Mouse (Mus musculus) R1 (cell line): Measurements from ENCODE around the gene Cbx4.
A peak's percentile ranks its signal among the peaks of the same experiment; 100 is the strongest.

Source experiments
- DNase-seq: peaks from one replicate; pipeline ENCODE4 v3.0.0-alpha.2; 2018; ENCODE audit warnings: low read depth, low spot score

Cbx4 gene

DNA sequence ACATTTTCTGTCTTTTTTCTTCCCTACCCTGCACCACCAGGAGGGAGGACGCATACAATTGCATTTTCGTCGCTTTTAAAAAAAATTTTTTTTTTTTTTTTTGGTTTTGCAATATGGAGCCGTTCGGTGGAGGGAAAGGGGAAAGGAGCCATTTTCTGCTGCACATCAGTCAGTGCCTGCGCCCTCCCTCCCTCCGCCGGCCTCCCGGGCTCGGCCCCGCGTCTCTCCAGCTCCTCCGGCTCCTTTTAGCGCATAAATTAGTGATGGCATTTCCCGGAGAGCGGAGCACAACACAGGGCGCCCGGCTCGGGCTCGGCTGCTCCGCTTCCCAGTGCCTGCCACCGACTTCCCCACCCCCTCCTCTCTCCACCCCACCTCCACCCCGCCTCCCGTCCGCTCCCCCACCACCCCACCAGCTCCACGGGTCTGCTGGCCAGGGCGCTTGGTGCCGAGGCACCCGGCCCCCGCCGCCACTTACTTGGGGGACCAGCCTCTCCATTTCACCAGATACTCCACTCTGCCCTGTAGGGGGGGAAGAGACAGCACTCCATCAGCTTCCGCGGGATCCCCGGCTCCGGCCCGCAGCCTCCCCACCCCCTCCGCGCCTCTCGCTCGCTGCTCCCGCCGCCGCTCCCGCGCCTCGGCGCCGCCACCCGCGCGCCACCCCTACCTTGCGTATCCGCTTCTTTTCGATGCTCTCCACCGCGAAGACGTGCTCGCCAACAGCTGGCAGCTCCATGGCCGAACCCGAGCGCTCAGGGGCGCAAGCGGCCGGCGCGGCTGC, 550 bp downstream of the Cbx4 start:
- DNase-seq = peak; percentile 80

DNA sequence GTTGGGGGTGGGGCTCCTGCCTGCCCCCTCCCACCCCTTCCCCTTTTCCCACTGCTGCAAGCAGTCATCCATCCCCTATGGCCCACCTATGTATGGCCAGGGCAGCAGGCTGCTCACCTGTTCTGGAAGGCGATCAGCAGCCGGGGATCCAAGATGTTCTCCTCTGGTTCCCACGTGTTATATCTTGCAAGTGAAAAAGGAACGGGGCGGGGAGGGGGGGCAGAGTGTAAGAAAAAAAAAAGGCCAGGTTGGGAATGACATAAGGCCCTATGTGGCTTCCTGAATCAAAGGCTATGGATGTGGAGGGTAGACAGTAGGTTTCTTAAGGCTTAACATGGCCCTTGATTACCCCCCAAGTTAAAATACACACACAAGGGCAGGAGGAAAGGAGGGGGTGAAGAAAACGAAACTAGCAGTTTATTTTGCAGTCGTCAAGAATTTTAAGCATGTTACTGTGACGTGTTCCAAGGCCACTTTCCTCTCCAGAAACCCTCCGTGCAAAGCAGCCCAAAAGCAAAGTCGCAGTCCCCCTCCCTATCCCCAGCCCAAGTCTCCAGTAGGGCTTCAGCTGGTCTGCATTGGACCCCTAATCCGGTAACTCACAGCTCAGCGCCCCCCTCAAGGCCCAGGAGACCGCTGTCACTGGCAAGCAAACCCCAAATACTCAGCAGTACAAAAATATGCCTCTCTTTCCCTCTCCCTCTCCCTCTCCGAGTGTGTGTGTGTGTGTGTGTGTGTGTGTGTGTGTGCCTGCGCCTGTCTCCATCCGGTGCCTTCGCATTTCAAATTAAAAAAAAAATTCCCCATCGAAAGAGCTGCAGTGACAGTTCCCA, 1.4 kb downstream of the Cbx4 start:
- DNase-seq = no peak

DNA sequence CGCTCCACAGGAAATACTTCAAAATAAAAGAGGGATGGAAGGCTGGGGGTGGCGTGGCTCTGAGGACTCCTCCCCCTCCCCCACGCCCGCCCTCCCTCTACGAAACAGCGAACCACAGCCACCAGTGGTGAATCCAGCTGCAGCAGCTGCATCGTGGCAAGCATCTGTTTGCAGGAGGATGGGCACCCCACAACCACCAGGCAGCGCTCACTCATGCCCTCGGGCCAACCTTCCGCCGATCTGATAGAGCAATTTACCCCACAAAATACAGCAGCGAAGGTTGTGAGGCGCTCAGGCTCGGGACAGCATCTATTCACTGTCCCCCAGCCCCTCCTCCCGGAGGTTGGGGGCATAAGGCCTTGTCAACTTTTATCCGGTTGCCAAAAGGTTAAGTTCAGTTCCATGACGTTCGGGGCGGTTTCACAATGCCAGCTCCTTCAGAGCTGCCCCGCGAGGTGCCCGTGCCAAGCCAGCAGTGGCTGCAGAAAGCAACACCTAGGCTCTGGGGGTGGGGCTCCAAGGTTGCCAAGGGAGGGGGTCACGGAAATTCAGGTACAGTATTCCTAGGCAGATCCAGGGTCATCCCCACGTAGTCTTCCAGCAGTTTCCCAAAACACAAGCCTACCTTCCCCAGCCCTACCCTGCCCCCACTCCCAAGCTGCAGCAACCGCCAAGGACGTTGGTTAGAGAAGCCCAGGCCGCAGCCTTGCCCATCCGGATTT, 2.1 kb downstream of the Cbx4 start:
- no peak for DNase-seq

DNA sequence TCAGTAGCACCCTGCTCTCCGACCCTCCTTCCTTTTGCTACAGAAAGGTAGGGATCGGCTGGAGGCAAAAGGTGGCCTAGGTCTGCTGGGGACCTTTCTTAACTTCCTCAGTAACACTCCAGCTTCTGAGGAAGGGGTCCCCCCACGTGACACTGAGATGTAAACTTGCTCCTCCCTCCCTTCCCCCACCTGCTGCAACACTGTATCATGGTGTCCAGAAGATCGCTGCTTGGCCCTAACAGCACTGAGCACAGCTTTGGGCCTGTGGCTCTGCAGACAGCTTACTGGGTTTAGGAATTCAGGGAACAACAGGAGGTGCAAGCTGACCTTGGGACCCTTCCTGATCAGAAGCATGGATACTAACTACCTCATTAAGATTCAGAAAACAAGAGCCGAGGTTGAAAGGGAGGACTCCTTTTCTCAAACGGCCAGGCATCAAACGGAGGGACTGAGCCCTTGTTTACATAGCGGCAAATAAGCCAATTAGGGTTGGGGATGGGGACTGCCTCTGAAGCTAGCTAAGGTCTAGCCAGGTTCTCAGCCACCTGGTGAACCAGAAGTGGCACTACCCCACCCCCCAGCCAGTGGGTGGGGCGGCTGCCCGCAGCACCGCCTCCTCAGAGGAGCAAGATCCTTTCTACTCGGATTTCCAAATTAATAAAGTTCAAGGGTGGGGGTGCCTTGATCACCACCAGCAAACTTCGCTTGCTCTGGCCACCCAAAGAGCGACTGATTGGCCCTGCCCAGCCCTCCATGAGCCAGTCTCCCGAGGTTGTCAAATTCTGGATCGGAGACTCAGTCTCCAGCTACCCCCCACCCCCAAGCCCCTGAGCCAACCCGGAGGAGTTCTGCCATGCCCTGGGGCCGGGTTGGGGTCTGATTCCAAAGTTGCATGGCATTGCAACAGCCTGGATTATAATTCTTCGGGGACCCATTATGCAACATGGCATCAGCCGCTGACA, 3.1 kb downstream of the Cbx4 start:
- peak; percentile 52 for DNase-seq

DNA sequence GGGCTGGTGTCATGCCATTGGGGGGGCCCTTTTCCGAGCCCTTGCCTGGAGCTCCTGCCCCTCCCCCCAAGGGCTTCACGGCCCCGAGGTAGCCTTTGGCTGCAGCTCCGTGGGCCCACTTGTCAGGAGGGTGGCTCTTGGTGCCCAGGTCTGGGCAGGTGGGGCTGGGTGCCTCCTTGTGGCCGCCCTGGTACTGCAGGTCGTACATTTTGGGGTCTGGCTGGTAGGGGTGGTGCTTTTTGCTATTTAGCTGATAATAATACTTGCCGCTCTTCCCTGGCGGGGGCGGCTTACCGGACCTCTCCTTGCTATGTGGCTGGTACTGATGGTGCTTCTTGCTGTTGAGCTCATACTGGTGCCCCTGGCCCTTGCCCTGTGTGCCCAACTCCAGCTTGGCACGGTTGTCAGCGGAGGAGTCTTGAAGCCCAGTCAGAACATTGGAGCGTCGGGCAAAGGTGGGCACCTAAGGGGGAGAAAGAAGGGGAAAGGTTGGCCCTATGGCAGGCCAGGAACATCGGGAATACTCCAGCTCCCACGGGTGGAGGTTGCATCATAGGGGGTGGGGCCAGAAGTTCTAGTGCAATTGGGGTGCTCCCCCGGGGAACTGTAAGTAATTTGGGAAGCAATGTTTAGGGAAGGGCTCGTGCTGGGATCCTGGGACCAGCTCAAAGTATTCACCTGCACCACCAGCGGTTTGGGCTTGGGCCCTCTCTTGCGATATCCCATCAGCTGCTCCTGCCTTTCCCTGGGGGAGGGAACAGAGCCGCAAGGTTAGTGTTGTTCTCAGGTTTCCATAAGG, 4.0 kb downstream of the Cbx4 start:
- peak; percentile 43 for DNase-seq

DNA sequence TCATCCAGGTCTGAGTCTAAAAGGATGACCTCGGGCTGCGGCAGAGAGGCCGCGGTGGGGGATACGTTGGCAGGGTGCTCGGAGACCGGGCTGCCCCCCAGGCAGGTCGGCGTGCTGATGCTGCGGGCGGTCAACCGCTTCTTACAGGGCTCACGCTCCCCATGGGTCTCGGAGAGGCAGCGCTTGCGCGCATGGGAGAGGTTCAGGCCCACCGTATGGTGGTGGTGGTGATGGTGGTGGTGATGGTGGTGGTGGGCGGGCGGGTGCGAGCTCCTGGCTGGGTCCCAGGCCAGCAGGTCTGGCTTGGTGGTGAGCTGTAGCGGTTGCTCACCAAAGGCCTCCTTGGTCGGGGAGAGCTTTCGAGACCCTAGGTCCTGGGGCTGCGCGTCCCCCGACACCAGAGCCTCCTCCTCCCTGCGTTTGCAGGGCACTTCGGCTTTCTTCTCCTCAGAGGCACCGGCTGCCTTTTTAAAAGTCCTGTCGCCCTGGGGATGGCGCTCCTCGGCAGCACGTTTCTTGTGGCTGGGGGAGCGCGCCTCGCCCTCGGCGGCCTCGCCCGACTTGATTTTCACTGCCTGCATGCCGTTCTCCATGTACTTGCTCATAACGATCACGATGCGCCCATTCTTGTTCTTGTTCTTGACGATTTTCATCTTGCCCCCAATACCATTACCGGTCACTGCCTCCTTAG, 4.7 kb downstream of the Cbx4 start:
- DNase-seq = no peak

DNA sequence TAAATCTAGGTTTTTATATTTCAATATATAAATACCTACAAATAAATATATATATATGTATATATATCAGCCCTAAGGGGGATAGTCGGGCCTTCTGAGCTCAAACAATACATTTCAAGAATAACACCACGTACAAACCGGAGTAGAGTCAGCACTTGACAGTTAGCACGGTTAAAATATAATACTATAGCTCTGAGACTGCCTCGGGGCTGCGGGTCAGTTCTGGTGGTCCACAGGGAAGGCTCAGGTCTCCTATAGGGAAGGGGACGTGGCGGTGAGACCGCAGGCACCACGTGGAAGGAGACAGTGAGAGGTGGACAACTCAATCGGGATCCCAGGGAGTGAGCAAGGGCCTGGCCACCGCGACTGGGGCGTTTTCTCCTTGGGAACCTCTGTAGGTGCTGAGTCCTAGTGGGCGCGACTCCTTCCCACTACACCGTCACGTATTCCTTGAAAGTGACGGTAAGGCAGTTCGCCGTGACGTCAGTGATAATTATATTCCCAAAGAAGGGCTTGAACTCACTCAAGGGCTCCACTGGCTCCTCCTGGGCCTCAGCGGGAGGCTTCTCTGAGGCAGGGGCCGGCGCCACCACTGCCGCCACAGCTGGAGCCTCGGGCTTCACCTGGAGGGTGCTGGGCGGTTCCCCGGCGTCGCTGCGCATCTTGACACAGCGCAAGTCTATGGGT, 5.4 kb downstream of the Cbx4 start:
- DNase-seq = no peak

DNA sequence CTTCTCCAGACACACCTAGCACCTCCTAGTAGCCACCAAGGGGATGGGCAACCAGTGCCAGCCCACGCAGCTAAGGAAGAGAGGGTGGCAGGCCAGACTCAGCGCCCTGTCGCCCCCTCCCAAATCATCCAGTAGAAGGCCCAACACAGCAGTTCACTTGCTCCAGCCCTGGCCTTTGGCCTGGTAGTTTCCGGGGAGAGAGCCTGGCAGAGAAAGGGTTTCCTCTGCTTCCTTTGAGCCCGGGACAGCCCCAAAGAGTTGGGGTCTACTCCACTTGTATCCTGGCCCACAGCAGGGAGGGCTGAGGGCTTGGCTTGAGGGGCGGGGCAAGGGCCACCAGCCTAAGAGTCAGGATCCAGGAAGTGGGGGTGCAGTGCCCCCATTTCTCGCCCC, 6.6 kb downstream of the Cbx4 start:
- DNase-seq = no peak

DNA sequence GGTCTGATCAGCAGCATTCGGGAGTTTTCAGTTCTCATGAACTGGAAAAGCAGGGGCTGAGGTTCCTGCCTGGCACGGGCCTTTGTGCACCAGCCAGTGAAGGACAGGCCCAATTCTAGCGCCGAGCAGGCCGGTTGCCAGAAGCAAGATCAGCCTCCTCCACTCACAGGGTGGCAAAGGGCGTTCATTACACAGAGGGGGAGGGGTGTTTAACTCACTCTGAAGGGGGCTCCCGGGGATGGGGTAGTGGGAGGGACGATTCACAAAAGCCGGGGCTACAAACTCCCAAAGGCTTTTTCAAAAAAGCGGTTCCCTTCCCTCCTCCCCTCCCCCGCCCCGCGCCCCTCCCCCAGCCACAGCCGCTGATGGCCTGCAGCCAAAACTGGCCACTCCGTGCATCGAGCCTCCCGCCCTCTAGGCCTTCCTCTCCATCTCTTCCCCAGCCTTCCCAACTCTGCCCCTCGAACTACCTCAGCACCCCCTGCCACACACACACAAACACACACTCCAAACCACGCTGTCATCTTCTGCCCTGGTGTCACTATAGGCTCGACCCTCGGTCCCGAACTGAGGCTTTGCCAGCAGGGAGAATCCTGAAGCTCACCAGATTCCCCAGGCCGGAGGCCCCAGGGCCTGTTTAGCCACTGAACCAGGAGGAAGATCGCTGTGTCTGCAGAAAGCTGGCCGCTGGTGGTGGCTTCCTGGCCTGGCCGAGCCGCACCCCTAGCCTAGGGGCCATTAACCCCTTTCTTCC, 7.2 kb downstream of the Cbx4 start:
- DNase-seq = no peak

DNA sequence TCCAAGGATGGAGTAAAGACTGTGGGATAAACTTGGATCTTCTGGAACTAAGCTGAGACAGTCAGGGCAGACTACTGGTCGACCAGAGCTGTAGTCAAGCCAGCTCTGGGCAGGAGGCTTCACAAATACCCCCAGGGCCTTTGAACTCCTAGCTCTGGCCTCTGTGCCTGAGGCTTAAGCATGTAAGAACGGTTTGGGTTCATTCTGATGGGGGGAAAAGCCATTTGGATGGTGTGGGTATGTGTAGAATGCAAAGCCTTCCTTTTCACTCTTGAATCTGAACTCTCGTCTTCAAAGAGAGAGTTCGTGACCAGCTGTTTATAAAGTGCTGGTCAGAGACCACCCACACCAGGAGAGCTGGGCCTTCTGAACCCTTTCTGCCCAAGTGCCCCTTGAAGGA, 8.3 kb downstream of the Cbx4 start:
- no peak for DNase-seq

DNA sequence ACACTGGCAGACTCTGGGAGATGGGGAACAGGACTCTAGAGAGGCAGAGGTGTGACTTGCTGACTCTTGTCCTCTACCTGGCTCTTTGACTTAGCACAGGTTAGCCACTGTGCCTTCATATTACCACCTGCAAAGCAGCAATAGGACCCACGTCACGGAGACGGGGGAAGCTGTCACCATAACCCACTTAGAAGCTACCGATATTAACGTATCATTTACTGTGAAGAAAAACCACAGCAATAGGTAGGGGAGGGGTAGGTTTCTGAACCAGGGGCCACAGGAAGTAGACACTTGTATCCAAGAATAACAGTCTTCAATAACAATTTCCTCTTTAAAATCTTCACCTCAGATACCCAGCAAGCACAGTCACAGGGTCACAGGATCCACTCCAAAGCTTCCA, 10.2 kb downstream of the Cbx4 start:
- DNase-seq = no peak

DNA sequence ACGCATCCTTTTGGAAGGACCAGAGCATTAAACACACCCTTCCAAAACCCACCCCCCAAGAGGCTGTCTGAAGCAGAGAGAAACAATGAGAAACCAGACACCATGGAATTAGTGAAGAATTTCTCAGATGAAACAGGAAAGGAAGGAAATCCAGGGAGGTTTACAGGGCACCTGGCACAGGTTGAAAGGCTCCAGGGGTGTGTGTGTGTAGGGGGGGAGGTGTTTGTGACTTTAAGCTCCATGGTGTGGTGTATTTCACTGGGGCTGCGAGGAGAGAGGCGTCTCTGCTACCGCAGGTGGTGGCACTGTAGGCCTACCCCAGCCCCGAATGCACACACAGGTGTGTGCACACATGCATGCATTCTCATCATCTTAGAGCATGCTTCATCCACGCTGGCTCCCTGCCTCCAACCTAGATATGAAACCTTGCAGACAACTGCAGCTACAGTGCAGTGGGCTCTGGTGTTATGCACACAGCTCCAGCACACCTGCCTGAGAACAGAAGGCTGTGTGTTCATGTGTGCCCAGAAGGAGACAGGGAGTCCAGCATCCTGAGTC, 12.1 kb downstream of the Cbx4 start:
- DNase-seq = no peak

DNA sequence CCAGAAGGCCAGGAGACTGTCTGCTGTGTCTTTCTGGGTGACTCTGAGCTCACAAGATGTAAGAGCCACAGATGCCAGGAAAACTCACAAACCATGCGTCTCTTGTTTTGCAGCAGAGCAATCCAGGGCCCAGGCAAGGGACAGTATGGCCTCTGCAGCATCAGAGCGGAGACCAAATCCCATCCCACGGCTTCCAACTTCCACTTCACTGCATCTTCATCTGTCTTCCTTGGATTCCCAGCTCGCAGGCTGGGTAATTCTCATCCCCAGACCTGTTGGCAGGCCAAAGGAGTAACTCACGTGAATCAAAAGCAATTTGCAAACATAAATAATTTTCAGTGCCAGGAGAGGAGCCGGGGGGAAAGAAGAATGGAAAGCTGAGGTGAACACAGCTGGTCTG, 13.0 kb downstream of the Cbx4 start:
- no peak for DNase-seq

DNA sequence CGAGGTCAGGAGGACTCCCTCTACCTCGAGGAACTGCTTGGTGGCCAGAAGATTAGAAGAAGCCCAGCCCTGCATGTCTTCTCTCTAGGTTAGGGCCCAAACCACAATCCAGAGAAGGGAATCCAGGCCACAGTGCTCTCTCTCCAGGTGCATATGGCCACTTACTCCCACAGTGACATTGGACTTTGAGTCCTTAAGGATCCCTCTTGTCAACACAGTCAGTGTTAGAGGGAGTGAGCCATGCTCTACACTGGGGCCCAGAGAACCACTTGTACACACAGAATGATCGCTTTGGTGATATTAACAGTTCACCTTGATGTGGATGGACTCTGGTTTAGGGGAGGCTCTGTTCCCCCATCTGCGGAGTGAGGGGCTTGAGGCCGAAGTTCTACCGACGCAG, 13.8 kb downstream of the Cbx4 start:
- no peak for DNase-seq

DNA sequence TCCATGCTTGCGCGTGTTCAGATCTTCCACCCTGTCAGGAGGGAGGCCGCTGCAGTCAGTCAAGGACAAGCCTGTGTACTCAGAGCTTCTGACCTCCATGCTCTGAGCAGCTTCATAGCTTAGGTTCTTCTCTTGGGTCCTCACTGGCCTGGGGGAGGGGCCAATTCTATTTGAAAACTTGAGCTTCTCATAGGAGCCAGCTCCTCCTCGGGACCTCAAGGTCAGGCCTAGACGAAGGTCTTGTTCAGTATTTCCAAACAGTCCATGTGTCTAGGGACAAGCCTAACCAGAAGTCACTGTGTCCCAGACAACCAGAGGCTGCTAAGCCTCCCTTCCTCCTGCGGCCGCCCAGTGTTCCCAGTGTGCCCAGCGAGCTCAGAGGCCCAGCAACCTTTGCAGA, 19.2 kb downstream of the Cbx4 start:
- no peak for DNase-seq

DNA sequence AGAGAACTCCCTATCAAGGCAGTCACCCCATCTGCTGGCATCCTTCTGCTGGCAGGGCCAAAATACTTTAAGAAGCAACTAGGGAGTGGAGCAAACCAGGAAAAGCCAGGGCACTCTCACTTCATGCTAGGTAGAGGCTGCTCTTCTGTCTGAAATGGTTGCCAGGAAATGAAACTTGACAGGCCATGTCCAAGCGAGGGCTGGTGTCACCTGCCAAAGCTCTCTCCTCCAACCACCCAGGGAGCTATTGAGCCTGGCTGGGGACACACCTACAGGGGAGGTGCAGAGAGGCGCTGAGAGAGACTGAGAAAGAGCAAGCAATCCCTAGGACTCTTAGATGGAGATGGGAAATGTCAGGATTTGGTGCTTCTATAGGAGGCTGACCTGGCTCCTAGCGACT, 26.8 kb downstream of the Cbx4 start:
- no peak for DNase-seq

DNA sequence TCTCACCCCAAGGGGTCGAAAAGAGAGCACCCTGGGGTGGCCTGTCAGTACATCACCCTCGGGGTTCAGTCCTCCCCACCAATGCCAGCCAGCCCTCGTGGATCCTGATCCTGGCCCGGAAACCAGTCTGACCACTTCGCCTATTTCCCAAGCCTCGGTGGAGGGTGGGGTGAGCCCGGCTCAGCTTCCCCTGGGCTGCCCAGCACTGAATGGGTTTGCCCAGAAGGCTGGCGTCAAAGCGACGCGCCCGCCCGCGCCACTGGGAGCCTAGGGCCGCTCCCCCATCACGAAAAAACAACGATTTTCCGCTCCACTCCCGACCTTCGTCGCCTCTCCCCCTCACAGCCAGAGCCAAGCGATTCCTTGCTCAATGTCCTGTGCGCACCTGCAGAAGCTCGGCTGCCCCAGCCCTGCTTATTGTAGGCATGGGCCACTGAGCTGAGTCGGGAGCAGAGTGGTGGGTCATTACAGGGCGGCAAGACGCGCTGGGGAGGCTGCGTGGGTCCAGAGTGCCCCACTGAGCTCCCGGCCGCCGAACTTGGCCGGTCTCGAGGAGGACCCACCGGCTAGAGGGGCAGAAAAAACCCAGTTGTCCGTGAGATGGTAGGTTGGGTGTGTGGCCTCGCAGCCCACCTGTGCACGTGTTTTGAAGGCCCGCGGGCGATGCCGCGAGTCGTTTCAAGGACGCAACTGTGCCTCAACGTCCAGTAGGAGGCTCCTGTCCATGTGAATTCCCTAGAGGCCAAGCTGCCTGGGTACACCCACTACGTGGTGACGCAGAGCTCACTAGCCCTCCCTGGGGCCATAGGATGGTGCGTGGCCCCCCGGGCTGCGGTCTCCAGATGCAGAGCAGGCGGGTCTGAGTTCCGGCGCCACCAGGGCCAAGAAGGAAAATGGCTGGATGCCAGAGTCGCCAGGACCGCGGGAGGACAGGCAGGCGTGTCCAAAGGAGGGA, 27.7 kb downstream of the Cbx4 start:
- DNase-seq = peak; percentile 13
